Mouse (Mus musculus) adrenal gland, adult 10 weeks (tissue): ENCODE results near the gene Apoo. TPM values are rescaled to one million over a fixed set of nuclear protein-coding genes. Genes with fewer than 3 reads are reported as not detected.

Experiments
- polyA plus RNA-seq: library from polyadenylated mRNA; stranded (reverse); fragments of 350-450 nt; fragmentation: Illumina TruSeq; extraction: RNeasy Lipid Tissue Mini Kit (QIAGEN cat#74804); gene quantifications from one replicate; pipeline ENCODE4 v1.2.3, GENCODE M21; 2014; ENCODE audit warnings: low read depth, low replicate concordance

The Apoo gene
- polyA plus RNA-seq = 266 TPM

DNA sequence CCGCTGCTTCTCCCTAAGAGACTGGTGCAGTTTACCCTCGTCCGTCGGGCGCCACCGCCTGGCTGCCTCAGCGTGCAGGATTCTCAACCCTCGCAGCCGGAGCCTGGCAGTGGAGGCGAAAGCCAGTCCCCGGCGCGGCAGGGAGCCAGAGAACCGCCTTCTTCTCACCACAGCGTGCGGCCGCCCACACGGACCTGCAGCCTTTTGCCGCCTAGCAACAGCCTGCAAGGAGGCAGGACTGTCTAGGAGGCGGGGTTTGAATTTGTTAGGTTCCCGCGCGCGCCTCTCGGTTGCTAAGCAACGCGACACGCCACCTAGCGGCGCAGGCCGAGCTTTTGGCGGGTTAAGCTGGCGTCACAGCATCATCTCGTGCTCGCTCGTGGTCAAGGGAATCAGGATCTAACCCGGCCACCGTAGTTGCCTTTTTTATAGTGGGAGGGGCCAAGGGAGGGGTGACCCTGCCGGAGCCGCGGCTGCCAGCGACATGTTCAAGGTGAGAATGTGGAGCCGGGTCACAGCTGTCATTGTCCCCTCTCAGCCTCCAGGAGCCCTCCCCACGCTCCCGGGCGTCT, at the start of gene Apoo, which contains the start of gene Fam90a1b:
TSS of gene Apoo (plus strand) at position 448 of the 572 bp plus-strand sequence.
TSS of gene Fam90a1b (minus strand) at position 108 of the 572 bp plus-strand sequence.

Other genes with a start within 250 kb of the Apoo start
- gene Zfx, start 243.4 kb upstream of the Apoo start, polyA plus RNA-seq = 66.5 TPM
- 389 TPM for gene Eif2s3x, start 154.3 kb upstream of the Apoo start, polyA plus RNA-seq
- 18.0 TPM for gene Klhl15, start 132.5 kb upstream of the Apoo start, polyA plus RNA-seq
- gene Fam90a1b, start 340 bp upstream of the Apoo start, polyA plus RNA-seq = not detected
- 77.2 TPM for gene Maged1, start 175.0 kb downstream of the Apoo start, polyA plus RNA-seq